Comparison of ENCODE assay signal across 30 mouse cellular contexts in genomic region chr17:30472776-30473175, GRCm38 (mm10).
"Had no signal": no experiment of that assay in that cellular context is flagged by ENCODE, and none has a peak within 500 bp of the region (broad histone marks: within the 10 kb centered on the region; RNA-seq: fewer than 3 reads in every experiment).

No protein-coding gene starts in this region.

- DNase-seq: left cerebral cortex, postnatal 4 days; liver; liver, embryonic 13.5 days; liver, postnatal 0 days; lung, adult 18-20 months; lung, adult 2 months; lung, embryonic 14.5 days; lung, postnatal 10 days; lung, postnatal 14 days; lung, postnatal 36 days; lung, postnatal 4 days; midbrain, embryonic 14.5 days had no signal

- H3K27me3 ChIP-seq: limb, embryonic 12.5 days; limb, embryonic 13.5 days; limb, embryonic 15.5 days; liver, embryonic 12.5 days; liver, embryonic 13.5 days; liver, embryonic 15.5 days; lung, embryonic 15.5 days; megakaryocyte, embryonic 14.5 days; midbrain, embryonic 12.5 days; midbrain, embryonic 13.5 days; midbrain, embryonic 15.5 days; neural tube, embryonic 12.5 days had no signal

- ATAC-seq: liver, embryonic 12.5 days; liver, postnatal 0 days; lung, postnatal 0 days; midbrain, embryonic 13.5 days; midbrain, embryonic 15.5 days; midbrain, embryonic 16.5 days had no signal

- H3K36me3 ChIP-seq: limb, embryonic 10.5 days; limb, embryonic 12.5 days; limb, embryonic 13.5 days; limb, embryonic 15.5 days; liver, embryonic 12.5 days; liver, embryonic 13.5 days; liver, embryonic 15.5 days; lung, embryonic 15.5 days; midbrain, embryonic 12.5 days; midbrain, embryonic 13.5 days; midbrain, embryonic 15.5 days; neural tube, embryonic 12.5 days had no signal

- H3K9me3 ChIP-seq: limb, embryonic 10.5 days; limb, embryonic 12.5 days; limb, embryonic 13.5 days; limb, embryonic 15.5 days; liver, embryonic 12.5 days; liver, embryonic 13.5 days; liver, embryonic 15.5 days; lung, embryonic 15.5 days; megakaryocyte, embryonic 14.5 days; midbrain, embryonic 12.5 days; midbrain, embryonic 13.5 days; midbrain, embryonic 15.5 days; neural tube, embryonic 12.5 days had no signal

- H3K27ac ChIP-seq: limb, embryonic 10.5 days; limb, embryonic 12.5 days; limb, embryonic 13.5 days; limb, embryonic 15.5 days; liver, embryonic 12.5 days; liver, embryonic 13.5 days; liver, embryonic 14.5 days; liver, embryonic 15.5 days; lung, embryonic 15.5 days; macrophage; midbrain, embryonic 12.5 days; midbrain, embryonic 13.5 days; midbrain, embryonic 15.5 days; neural tube, embryonic 12.5 days had no signal

- H3K4me2 ChIP-seq: limb, embryonic 12.5 days; limb, embryonic 13.5 days; limb, embryonic 15.5 days; liver, embryonic 11.5 days; liver, embryonic 12.5 days; liver, embryonic 13.5 days; liver, embryonic 15.5 days; lung, embryonic 14.5 days; lung, embryonic 15.5 days; midbrain, embryonic 12.5 days; midbrain, embryonic 13.5 days; midbrain, embryonic 15.5 days; neural tube, embryonic 12.5 days had no signal

- H3K4me3 ChIP-seq: limb, embryonic 10.5 days; limb, embryonic 12.5 days; limb, embryonic 13.5 days; limb, embryonic 15.5 days; liver, embryonic 12.5 days; liver, embryonic 13.5 days; liver, embryonic 15.5 days; lung, embryonic 15.5 days; megakaryocyte, embryonic 14.5 days; midbrain, embryonic 12.5 days; midbrain, embryonic 13.5 days; midbrain, embryonic 15.5 days; myocyte; neural tube, embryonic 12.5 days had no signal

- H3K9ac ChIP-seq: limb, embryonic 12.5 days; limb, embryonic 13.5 days; limb, embryonic 15.5 days; liver, embryonic 12.5 days; liver, embryonic 13.5 days; liver, embryonic 14.5 days; liver, embryonic 15.5 days; liver, postnatal 0 days; lung, embryonic 14.5 days; lung, embryonic 15.5 days; midbrain, embryonic 12.5 days; midbrain, embryonic 13.5 days; midbrain, embryonic 15.5 days; neural tube, embryonic 12.5 days had no signal

- H3K4me1 ChIP-seq: liver, embryonic 13.5 days; liver, embryonic 15.5 days had no signal
